Mouse (Mus musculus): Measurements from ENCODE around the gene 2810021J22Rik.

GRCm38 (mm10) chr11:58901080-58901479 is 34.1 kb downstream of the 2810021J22Rik start:
- TF ChIP-seq CTCF (IDR thresholded peaks at IDR 0.05; ENCODE audit: low read depth, low read length) (no peak), POLR2A (IDR thresholded peaks at IDR 0.05; ENCODE audit: borderline replicate concordance, low read depth, low read length) (no peak)
